Mouse (Mus musculus) intestine, embryonic 15.5 days (tissue): ENCODE measurements around the gene Egln3. TPM values are rescaled to one million over a fixed set of nuclear protein-coding genes. Genes with fewer than 3 reads are reported as not detected.

Source experiments
- ATAC-seq: fragments of 200-750 bp; cut with Nextera tagmentation; 2 replicates; pipeline ENCODE4 v1.8.0; 2017; ENCODE audit warnings: moderate TSS enrichment, moderate library complexity
- H3K27ac ChIP-seq: fragments of 300-500 bp; sonication (generic); 2 replicates; pipeline ENCODE4 v1.5.1; 2015; ENCODE audit warnings: mild to moderate bottlenecking, inconsistent platforms
- H3K27me3 ChIP-seq: fragments of 300-500 bp; sonication (generic); replicated peaks from 2 replicates; pipeline ENCODE4 v1.6.1; 2015; ENCODE audit warnings: inconsistent platforms
- H3K36me3 ChIP-seq: fragments of 300-500 bp; sonication (generic); 2 replicates; pipeline ENCODE4 v1.6.1; 2015; ENCODE audit warnings: inconsistent platforms
- H3K4me1 ChIP-seq: fragments of 300-500 bp; sonication (generic); replicated peaks from 2 replicates; pipeline ENCODE4 v1.6.1; 2015; ENCODE audit warnings: inconsistent platforms
- H3K4me2 ChIP-seq: fragments of 300-500 bp; sonication (generic); replicated peaks from 2 replicates; pipeline ENCODE4 v1.6.1; 2015; ENCODE audit warnings: mild to moderate bottlenecking, inconsistent platforms
- H3K4me3 ChIP-seq: fragments of 300-500 bp; sonication (generic); replicated peaks from 2 replicates; pipeline ENCODE4 v1.5.1; 2015; ENCODE audit warnings: inconsistent platforms
- H3K9ac ChIP-seq: fragments of 300-500 bp; sonication (generic); 2 replicates; pipeline ENCODE4 v1.6.1; 2015; ENCODE audit warnings: inconsistent platforms
- H3K9me3 ChIP-seq: fragments of 300-500 bp; sonication (generic); 2 replicates; pipeline ENCODE4 v1.6.1; 2016; ENCODE audit warnings: inconsistent platforms
- WGBS: fragments of 180-500 bp; shearing (Covaris S2); methylation state at CpG from one replicate; pipeline ENCODE4 v1.1.7; 2015; 5-methylcytosine and 5-hydroxymethylcytosine counted together
- polyA plus RNA-seq: library from polyadenylated mRNA; unstranded; fragments of >200 nt; fragmentation: Nextera tagmentation; extraction: Ambion mirVana; gene quantifications from 2 replicates; pipeline ENCODE4 v1.2.1, GENCODE M21; 2015

Gene Egln3
- polyA plus RNA-seq, 1 experiment from 2014 or later = 57.9 TPM

DNA sequence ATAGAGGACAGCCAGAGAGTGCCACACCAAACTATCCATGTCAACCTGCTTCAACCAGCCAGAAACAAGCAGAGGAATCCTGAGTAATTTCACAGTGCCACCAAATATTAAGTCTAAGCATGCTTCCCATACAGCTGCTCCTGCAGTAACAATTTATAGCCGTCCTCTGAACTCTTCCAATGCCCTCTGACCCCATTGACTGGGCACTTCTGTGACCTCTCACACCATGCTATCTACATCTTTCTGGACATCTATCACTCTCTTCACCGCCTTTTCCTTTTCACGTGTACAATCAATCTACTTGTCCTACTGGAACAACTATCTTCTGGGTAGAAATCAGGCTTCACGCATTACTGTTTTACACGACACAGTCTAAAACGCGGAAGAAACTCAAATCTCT is 19.4 kb downstream of the Egln3 start:
- no peak overlapping the region for H3K9ac ChIP-seq
- H3K4me2 ChIP-seq = no peak overlapping the region
- no peak overlapping the region for H3K27ac ChIP-seq
- ATAC-seq = no peak
- H3K27me3 ChIP-seq = no peaks in the 10 kb centered on the region
- 74% methylated on average over 7 of the region's 7 CpGs for WGBS
- no peak overlapping the region for H3K4me3 ChIP-seq
- H3K36me3 ChIP-seq = peaks cover 13% of the 10 kb centered on the region
- H3K9me3 ChIP-seq = no peaks in the 10 kb centered on the region
- peaks cover 22% of the 10 kb centered on the region for H3K4me1 ChIP-seq

GRCm38 (mm10) chr12:54178323-54178722 is 25.3 kb downstream of the Egln3 start:
- Histone ChIP-seq H3K9me3 (no peaks in the 10 kb centered on the region), H3K27ac (no peak overlapping the region), H3K36me3 (peaks cover 8% of the 10 kb centered on the region), H3K4me1 (no peaks in the 10 kb centered on the region), H3K4me2 (no peak overlapping the region), H3K27me3 (no peaks in the 10 kb centered on the region), H3K9ac (no peak overlapping the region), H3K4me3 (no peak overlapping the region)
- ATAC-seq = no peak; the same call in 1 of the 2 replicates
- WGBS = 86% methylated on average over 3 of the region's 3 CpGs

GRCm38 (mm10) chr12:54168786-54169185 is 34.9 kb downstream of the Egln3 start:
- Histone ChIP-seq H3K4me3 (no peak overlapping the region), H3K4me1 (0 out of 2 replicates have a peak, but pooled peaks cover 8% of the 10 kb centered on the region), H3K9ac (no peak overlapping the region), H3K4me2 (no peak overlapping the region), H3K27ac (no peak overlapping the region), H3K36me3 (no peaks in the 10 kb centered on the region), H3K27me3 (no peaks in the 10 kb centered on the region), H3K9me3 (no peaks in the 10 kb centered on the region)
- 89% methylated on average over 4 of the region's 4 CpGs for WGBS
- ATAC-seq = no peak

GRCm38 (mm10) chr12:54167737-54168136 is 35.9 kb downstream of the Egln3 start:
- H3K27me3 ChIP-seq = no peaks in the 10 kb centered on the region
- H3K4me1 ChIP-seq = peaks cover 11% of the 10 kb centered on the region; the same call in 1 of the 2 replicates
- no peaks in the 10 kb centered on the region for H3K9me3 ChIP-seq
- ATAC-seq = no peak
- whole genome bisulfite sequencing = 85% methylated on average over 6 of the region's 6 CpGs
- no peak overlapping the region for H3K27ac ChIP-seq
- H3K36me3 ChIP-seq = no peaks in the 10 kb centered on the region
- no peak overlapping the region for H3K9ac ChIP-seq
- H3K4me3 ChIP-seq = no peak overlapping the region
- H3K4me2 ChIP-seq = no peak overlapping the region

- 68% methylated on average over 6 of the region's 6 CpGs for WGBS
- ATAC-seq = no peak
- Histone ChIP-seq H3K27me3 (no peaks in the 10 kb centered on the region), H3K9ac (no peak overlapping the region), H3K4me1 (peaks cover 16% of the 10 kb centered on the region; the same call in 1 of the 2 replicates), H3K27ac (no peak overlapping the region), H3K9me3 (no peaks in the 10 kb centered on the region), H3K4me3 (no peak overlapping the region), H3K36me3 (no peaks in the 10 kb centered on the region), H3K4me2 (no peak overlapping the region)
Observed at GRCm38 (mm10) chr12:54164724-54165050, 39.0 kb downstream of the Egln3 start.

- Histone ChIP-seq H3K27ac (peak overlapping the region; percentile 20; the same call in 1 of the 2 replicates), H3K27me3 (no peaks in the 10 kb centered on the region), H3K9me3 (no peaks in the 10 kb centered on the region), H3K4me2 (no peak overlapping the region), H3K36me3 (no peaks in the 10 kb centered on the region), H3K9ac (no peak overlapping the region), H3K4me1 (peaks cover 16% of the 10 kb centered on the region; the same call in 1 of the 2 replicates), H3K4me3 (no peak overlapping the region)
- WGBS = 50% methylated on average over 9 of the region's 9 CpGs
- ATAC-seq = no peak
Observed at GRCm38 (mm10) chr12:54164040-54164723, 39.5 kb downstream of the Egln3 start.

DNA sequence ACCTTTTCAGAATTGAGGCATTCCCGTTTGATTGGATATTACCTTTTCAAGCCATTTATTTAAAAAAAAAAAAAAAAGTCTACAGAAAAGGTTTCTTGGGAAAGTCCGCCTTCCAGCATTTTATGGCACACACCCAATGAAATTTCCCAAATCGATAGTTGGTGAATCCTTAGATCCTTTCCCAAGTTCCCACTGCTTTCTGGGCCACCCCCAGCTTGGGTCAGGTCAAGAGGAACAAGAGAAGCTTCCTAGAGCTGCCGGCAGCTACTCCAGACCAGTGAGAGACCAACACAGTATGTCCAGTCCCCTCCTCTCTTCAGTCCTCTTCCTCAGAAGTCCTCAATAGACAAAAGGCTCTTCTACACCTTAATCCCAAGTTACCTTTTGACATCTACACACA is 40.5 kb downstream of the Egln3 start:
- Histone ChIP-seq H3K9ac (peak overlapping the region; percentile 33), H3K4me2 (peak overlapping the region; percentile 66), H3K27me3 (no peaks in the 10 kb centered on the region), H3K36me3 (no peaks in the 10 kb centered on the region), H3K9me3 (no peaks in the 10 kb centered on the region), H3K4me1 (peaks cover 16% of the 10 kb centered on the region; the same call in 1 of the 2 replicates), H3K4me3 (peak overlapping the region; percentile 16), H3K27ac (peak overlapping the region; percentile 87)
- ATAC-seq = peak; percentile 46; the same call in 1 of the 2 replicates
- 20% methylated on average over 4 of the region's 4 CpGs for WGBS

DNA sequence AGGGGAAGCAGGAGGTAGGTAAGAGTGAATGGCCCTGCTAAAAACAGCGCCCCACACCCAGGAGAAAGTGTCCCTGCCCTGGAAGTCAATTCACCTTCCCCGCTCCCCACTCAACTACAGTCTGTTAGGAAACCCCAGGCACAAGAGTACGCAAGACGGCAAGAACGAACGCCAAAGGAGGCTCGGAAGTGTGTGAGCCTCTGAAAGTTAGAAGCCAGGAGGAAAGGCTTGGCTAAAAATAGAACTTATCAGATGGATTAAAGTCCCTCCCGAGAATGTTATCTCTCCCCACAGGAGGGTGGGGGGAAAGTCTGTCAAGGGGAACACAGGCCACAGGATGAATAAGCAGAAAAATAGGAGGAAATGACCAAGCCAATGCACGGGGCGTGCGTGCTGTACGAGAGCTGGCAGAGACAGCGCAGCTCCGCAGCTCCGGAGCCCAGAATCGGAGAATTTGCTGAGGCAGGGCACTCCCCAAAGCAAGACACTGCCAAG is 41.0 kb downstream of the Egln3 start:
- Histone ChIP-seq H3K4me2 (peak overlapping the region; percentile 66), H3K4me3 (peak overlapping the region; percentile 16), H3K4me1 (peaks cover 16% of the 10 kb centered on the region; the same call in 1 of the 2 replicates), H3K9ac (peak overlapping the region; percentile 33), H3K27me3 (no peaks in the 10 kb centered on the region), H3K9me3 (no peaks in the 10 kb centered on the region), H3K27ac (peak overlapping the region; percentile 87), H3K36me3 (no peaks in the 10 kb centered on the region)
- peak; percentile 94 for ATAC-seq
- WGBS = under 1% methylated on average over 16 of the region's 16 CpGs

DNA sequence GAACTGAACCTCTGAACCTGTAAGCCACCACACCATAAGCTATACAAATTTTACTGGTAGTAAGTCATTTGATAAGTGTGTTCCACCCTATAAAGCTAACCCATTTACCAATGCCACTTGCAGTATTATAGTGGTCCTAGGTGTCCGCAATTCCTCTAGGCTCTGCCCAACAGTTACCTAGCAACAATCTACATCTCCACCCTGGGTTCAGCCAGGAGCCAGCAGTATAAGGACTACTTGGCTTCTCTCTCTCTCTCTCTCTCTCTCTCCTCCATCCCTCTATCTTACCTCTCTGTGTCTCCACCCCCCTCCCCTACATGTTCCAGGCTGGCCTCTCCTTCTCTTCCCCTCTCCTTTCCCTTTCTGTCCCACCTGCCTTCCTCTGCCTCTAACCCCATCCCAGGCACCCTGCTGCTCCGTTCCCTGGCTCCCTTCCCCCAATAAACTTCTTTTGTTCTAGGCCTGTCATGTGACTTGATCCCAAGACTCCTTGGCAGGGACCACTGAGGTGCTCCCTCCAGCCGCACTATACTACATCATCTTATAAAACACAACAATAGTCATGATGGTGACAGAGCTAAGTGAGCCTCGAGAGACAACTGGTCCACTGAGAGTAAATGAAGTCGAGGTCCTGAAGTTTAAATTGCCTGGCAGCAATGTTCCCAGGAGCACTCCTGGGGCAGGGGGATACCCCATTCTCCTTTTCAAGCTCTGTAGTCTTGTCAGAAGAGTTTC is 42.0 kb downstream of the Egln3 start:
- H3K4me2 ChIP-seq = no peak overlapping the region
- H3K4me3 ChIP-seq = no peak overlapping the region
- H3K4me1 ChIP-seq = peaks cover 16% of the 10 kb centered on the region; the same call in 1 of the 2 replicates
- WGBS = 28% methylated on average over 5 of the region's 5 CpGs
- H3K27ac ChIP-seq = no peak overlapping the region
- H3K27me3 ChIP-seq = no peaks in the 10 kb centered on the region
- no peaks in the 10 kb centered on the region for H3K36me3 ChIP-seq
- no peak overlapping the region for H3K9ac ChIP-seq
- ATAC-seq = peak; percentile 7; the same call in 1 of the 2 replicates
- H3K9me3 ChIP-seq = no peaks in the 10 kb centered on the region

DNA sequence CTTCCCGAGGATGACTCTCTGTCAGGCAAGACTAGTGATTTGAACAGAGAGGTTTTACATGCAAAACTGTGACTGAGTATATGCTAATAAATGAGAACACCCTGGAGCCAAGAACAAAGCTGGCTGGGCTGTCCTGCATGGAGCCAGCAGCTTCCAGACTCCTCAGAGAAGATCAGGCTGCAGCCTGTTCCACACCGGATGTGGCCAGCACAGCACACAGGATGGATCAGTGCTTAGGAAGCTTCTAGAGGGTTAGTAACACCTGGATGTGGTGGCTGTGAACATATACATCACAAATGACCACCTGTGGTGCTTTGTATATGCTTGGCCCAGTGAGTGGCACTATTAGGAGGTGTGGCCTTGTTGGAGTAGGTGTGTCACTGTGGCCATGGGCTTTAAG is 43.4 kb downstream of the Egln3 start:
- Histone ChIP-seq H3K27ac (no peak overlapping the region), H3K9ac (no peak overlapping the region), H3K4me1 (peaks cover 16% of the 10 kb centered on the region; the same call in 1 of the 2 replicates), H3K9me3 (no peaks in the 10 kb centered on the region), H3K4me2 (no peak overlapping the region), H3K4me3 (no peak overlapping the region), H3K36me3 (no peaks in the 10 kb centered on the region), H3K27me3 (no peaks in the 10 kb centered on the region)
- ATAC-seq = no peak
- WGBS = 77% methylated on average over 2 of the region's 2 CpGs

DNA sequence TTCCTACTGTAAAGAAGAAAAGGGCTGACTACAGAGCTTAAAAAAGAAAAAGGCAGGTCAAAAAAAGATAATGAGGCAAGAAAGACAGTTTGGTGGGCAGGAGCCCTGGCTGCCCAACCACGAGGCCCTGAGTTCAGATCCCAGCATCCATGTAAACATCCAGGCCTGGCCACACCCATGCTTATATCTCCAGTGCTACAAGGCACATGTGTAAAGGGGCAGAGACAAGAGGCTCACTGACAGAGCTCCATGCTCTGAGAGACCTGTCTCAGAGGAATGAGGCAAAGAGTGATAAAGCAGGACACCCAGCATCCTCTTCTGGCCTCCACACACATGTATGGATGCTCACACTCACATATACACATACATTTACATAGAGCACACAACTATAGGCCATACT is 48.9 kb downstream of the Egln3 start:
- Histone ChIP-seq H3K9ac (no peak overlapping the region), H3K27me3 (no peaks in the 10 kb centered on the region), H3K9me3 (no peaks in the 10 kb centered on the region), H3K36me3 (no peaks in the 10 kb centered on the region), H3K4me2 (no peak overlapping the region), H3K27ac (no peak overlapping the region), H3K4me3 (no peak overlapping the region), H3K4me1 (no peaks in the 10 kb centered on the region)
- ATAC-seq = no peak; the same call in 1 of the 2 replicates
- 70% methylated on average over 1 of the region's 1 CpGs for WGBS

GRCm38 (mm10) chr12:54146943-54147556 is 56.6 kb downstream of the Egln3 start:
- no peak overlapping the region for H3K4me2 ChIP-seq
- H3K9ac ChIP-seq = no peak overlapping the region
- no peaks in the 10 kb centered on the region for H3K27me3 ChIP-seq
- H3K9me3 ChIP-seq = no peaks in the 10 kb centered on the region
- ATAC-seq = no peak
- no peaks in the 10 kb centered on the region for H3K4me1 ChIP-seq
- WGBS = 41% methylated on average over 12 of the region's 12 CpGs
- H3K27ac ChIP-seq = no peak overlapping the region
- no peak overlapping the region for H3K4me3 ChIP-seq
- H3K36me3 ChIP-seq = no peaks in the 10 kb centered on the region
